Mouse (Mus musculus) gastrocnemius, postnatal 4 days (tissue): Measurements from ENCODE around the gene Pik3cd. TPM values are rescaled to one million over a fixed set of nuclear protein-coding genes. Genes with fewer than 3 reads are reported as not detected.
A peak's percentile ranks its signal among the peaks of the same experiment; 100 is the strongest.
"Not testable (repeated sequence)": the region's sequence is repeated elsewhere in the genome, so short reads cannot be mapped to it uniquely, and the experiment has no call there.

Experiments used
- DNase-seq, 2 experiments: peaks; one replicate each; pipeline ENCODE4 v3.0.0; 2021 to 2022; ENCODE audit warnings: low spot score in 2 of 2, mixed read lengths in 2 of 2
- total RNA-seq, 2 experiments: library from RNA; stranded (reverse); gene quantifications; 2 replicates each; pipeline ENCODE4 v1.2.3; 2021

Pik3cd gene
- total RNA-seq, 2 experiments from 2014 or later, result 8.7 to 11.7 TPM

DNA sequence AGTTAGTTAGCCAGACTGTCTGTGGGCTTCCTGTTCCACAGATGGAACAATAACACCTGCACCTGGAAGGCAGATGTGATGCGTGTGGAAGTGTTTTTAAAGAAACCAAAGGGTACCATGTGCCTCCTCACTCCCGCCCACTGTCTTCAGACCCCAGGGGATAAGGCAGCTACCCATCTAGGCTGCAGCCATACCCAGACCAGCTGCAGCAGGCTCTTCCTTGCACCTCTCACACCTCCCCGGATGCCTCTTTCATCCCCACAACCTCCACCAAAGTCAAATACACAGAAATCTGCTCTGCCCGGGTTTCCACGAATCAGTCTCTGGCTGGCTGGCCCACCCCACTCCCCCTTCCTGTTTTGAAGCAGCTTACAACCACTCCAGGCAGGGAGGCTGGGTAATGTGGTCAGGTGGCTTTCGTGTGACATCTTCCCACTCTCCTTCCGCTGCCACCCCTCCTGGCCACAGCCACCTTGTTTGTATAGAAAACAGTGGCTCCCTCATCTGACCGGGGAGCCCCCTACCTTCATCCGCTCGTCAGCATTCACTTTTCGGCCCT is 44.4 kb downstream of the Pik3cd start:
- DNase-seq, result no peak

DNA sequence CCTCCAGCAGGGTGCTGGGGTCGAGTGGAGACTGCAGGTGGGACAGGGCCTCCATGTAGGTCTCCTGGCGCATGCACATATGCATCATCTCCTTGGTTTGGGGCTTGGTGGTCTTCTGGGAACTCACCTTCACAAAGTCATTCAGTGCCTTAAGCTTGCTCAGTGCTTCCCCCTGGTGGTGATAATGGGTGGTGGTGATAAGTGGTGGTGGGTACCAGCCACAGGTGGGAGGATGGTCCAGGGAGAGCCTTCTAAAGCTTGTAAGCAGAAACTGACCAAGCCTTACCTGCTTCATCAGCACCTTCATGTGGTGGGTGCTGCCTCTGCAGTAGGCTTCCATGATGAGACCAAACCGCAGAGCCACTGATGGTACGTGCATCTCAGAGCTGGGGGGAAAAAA is 48.1 kb downstream of the Pik3cd start:
- DNase-seq, result peak in 1 of 2 experiments; percentile 24

DNA sequence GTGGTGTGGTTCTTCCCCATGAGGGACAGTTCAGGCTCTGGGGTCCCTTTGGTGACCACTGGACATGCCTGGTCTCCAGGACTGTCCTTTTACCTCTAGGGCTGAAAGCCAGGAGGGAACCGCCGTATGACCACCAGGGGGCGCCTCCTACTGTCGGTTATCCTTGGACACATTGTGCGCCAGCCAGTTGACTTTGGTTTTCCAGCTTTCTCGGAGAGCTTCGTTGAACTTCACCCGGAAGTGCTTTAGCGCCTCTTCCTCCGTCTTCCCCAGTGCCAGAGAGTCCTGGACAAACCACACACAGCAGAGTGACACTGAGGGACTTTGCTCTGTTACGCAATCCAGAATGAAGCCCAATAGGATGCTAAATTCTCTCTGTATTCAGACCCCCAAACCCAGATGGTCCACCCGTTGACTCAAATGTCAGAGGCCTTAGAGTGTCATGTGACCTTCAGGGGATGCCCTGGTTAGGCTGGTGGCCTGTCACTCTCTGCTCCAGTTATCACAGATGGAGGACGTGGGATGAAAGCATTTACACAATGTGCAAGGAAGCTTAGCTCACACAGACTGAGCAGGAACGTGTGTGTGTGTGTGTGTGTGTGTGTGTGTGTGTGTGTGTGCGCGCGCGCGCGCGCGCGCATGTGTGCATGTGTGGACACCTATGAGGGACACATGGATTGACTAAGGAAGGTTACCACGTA is 51.7 kb downstream of the Pik3cd start:
- peak; percentile 73 to 85 for DNase-seq

DNA sequence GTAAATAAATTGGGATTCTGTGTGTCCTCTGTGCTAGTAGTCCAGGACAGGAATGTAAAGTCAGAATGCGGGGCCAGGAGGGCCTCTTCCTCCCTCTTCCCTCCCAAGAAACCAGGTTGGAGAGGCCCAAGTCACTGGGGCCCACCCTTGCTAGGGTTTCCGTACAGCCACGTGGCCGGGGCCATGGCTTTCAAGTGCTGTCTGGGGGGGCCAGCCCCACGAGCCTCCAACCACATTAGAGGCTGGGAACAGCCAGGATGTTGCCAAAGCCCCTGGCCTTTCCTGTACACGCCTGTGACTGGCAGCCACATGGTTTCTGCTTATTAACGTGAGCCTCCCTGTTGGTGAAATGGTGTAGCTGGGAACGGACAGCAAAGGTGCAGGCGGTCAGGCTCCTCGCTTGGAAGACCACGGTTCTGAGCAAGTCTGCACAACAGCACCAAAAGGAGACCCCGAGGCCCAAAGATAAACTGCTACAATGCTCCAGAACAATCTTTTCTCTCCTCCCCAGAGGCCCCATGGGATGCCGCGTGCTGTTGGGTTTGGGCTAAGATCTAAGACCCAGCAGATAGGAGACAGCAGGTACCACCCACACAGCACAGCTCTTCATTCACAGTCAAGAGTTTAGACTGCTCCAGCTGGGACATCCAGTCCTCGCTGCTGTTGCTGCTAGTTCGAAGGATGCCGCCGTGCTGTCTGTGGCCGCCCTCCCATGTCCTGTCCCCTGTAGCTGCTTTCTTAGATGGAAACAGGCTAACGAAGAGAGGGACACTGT is 54.2 kb downstream of the Pik3cd start:
- no peak for DNase-seq

- DNase-seq, result no peak
Observed at GRCm38 (mm10) chr4:149645761-149646160, 56.6 kb downstream of the Pik3cd start.

- DNase-seq, result no peak
Observed at GRCm38 (mm10) chr4:149641956-149642355, 60.4 kb downstream of the Pik3cd start.

DNA sequence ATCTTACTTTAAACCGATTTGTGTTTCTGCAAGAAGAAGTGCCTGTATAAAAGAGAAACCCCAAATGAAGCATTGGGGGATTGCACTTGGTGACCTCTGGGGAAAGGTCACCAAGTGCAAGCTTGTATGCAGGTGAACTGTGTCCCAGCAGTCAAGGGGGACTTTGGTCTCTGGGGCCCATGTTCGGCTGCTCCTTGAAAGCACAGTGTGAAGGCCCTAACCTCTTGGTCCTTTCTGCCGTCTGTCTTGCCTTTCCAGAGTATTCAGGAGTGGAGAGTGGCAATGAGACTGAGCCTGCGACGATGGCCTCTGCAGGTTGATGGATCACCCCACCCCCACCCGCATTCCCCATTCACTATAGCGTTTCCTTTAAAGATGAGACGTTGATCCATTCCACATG is 61.0 kb downstream of the Pik3cd start:
- DNase-seq, result no peak

DNA sequence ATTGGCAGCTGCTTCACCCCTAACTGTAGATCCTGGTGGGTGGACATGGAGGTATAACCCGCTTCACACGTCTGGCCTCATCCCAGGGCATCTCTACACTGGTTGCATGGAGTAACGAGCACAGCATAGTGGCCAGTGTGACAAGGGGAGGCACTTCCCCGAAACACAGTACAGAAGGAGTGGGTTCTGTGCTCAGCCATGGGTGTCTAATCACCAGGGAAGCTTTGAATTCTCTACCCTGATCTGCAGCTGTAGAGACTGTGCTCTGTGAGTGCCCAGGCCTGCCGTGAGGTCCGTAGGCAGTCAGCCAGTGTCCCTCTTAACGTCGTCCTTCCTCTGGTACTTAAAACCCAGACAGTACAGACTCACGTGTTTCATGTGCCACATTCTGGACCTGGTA is 61.5 kb downstream of the Pik3cd start:
- no peak for DNase-seq

GRCm38 (mm10) chr4:149637942-149638341 is 64.4 kb downstream of the Pik3cd start:
- no peak for DNase-seq

GRCm38 (mm10) chr4:149635915-149636415 is 66.4 kb downstream of the Pik3cd start:
- no peak for DNase-seq

GRCm38 (mm10) chr4:149634966-149635365 is 67.4 kb downstream of the Pik3cd start:
- DNase-seq, result no peak

DNA sequence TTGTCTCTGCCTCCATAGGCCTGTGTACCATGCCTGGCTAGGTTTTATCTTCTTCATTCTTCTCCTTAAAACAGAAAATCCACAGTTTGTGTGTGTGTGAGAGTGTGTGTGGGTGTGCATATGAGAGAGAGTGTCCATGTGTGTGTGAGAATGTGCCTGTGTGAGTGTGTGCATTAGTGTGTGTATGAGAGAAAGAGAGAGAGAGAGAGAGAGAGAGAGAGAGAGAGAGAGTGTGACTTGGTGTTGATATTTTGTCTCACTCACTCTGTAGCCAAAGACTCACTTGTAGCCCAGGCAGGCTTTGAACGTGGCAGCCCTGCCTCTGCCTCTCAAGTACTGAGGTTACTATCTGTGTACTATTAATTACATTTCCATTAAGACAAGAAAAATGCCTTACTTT is 68.2 kb downstream of the Pik3cd start:
- DNase-seq, result no peak

- DNase-seq, result no peak
Observed at GRCm38 (mm10) chr4:149632670-149633307, 69.6 kb downstream of the Pik3cd start.

- DNase-seq, result no peak
Observed at GRCm38 (mm10) chr4:149628810-149629209, 73.6 kb downstream of the Pik3cd start.

- peak in 1 of 2 experiments; percentile 53 for DNase-seq
Observed at GRCm38 (mm10) chr4:149628372-149628771, 74.0 kb downstream of the Pik3cd start.

DNA sequence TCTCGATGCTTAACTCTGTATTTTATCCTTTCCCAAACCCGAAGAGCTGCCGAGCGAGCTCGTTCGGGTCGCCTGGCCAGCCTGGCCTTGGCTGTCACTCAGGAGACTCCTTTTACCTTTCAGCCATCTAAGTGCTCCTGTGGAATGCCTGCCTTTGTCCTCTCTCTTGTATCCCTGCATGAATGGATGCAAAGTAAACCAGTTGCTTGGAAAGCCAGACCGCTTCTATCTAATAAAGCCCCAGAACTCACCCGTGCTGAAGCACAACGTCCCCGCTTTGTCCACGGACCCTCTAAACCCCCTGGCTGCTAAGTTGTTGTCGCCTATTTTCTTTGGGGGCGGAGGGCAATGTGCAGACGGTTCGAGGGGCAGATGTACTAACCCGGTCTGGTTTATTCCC is 75.6 kb downstream of the Pik3cd start:
- no peak for DNase-seq

DNA sequence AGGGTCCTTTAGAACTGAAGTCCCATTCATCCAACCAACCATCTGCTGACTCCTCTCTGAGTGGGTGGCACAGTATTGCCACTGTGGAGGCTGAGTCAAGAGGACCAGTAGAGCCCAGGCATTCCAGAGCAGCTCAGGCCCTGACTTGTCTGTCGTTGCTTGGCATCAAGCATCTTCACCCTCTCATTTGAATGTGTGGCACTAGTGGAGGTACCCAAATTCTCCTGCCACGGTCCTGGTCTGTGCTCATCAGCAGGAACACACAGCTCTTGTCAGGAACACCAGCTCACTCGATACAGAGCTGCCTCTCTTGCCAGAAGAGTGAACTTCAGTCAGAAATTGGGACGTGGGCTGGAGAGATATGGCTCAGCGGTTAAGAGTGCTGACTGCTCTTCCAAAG is 78.7 kb downstream of the Pik3cd start:
- DNase-seq, result no peak

GRCm38 (mm10) chr4:149621286-149621685 is 81.1 kb downstream of the Pik3cd start:
- DNase-seq, result no peak

DNA sequence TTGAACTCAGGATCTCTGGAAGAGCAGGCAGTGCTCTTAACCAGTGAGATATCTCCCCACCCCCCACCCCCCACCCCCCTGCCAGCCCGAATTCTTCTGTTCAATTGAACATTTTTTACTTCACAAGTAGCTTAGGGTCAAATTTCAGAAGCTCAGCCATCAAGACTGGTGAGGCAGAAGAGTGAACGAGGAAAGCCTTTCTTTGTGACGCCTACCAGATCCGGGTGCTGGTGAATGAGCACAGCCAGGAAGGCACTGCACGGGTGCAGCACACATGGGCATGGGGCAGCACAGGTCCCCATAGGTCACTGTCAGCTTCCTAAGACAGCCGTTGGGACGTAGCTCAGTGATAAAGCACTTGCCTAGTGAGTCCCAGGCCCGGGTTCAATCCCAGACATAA is 82.4 kb downstream of the Pik3cd start:
- no peak for DNase-seq

DNA sequence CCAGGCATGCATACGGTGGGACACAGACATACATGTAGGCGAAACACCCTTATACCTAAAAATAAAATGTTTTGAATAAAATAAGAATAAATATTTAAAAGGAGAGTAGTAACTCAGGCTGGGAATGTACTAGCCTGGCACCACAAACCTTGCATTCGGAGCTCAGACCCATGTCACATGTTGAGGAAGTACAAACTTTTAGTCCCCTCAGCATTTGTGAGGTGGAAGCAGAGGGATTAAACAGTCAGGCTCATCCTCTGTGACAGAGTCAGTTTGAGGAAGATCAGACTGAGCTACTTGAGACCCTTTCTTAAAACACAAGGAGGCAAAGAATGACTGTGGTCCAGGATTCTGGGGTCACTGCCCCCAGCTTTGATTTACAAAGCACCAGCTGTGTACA is 85.4 kb downstream of the Pik3cd start:
- DNase-seq, result not testable (repeated sequence)

- no peak for DNase-seq
Observed at GRCm38 (mm10) chr4:149614869-149615268, 87.5 kb downstream of the Pik3cd start.

DNA sequence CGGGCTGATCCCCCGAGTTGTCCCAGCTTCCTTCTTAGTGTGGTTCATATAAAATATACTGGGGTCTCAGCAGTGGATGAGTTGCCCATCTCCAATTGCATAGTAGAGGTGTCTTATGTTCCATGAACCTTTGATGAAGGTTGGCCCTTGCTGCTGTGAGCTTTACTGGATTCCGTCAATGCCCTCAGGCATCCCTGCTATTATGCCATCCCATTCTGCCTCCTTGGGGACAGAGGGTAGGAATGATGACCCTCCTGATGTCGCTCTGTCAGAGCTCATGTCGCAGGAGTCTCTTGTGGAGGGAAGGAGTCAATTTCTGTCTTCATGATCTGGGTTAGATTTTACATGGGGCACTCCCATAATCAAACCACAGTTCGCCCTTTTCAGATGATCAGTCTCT is 88.9 kb downstream of the Pik3cd start:
- not testable (repeated sequence) for DNase-seq
